Mouse (Mus musculus) midbrain, embryonic 13.5 days (tissue): ENCODE data around the gene Pck2. TPM values are rescaled to one million over a fixed set of nuclear protein-coding genes. Genes with fewer than 3 reads are reported as not detected.

ENCODE experiments used
- ATAC-seq: fragments of 200-750 bp; cut with Nextera tagmentation; 2 replicates; pipeline ENCODE4 v1.8.0; 2017; ENCODE audit warnings: mild to moderate bottlenecking, moderate TSS enrichment, moderate library complexity
- H3K27ac ChIP-seq: fragments of 300-500 bp; sonication (generic); 2 replicates; pipeline ENCODE4 v1.5.1; 2015; ENCODE audit warnings: inconsistent platforms, mild to moderate bottlenecking, moderate library complexity
- H3K27me3 ChIP-seq: fragments of 300-500 bp; sonication (generic); 2 replicates; pipeline ENCODE4 v1.6.1; 2015; ENCODE audit warnings: mild to moderate bottlenecking, inconsistent platforms
- H3K36me3 ChIP-seq: fragments of 300-500 bp; sonication (generic); 2 replicates; pipeline ENCODE4 v1.6.1; 2015; ENCODE audit warnings: mild to moderate bottlenecking, inconsistent platforms
- H3K4me1 ChIP-seq: fragments of 300-500 bp; sonication (generic); replicated peaks from 2 replicates; pipeline ENCODE4 v1.6.1; 2015; ENCODE audit warnings: inconsistent platforms
- H3K4me2 ChIP-seq: fragments of 300-500 bp; sonication (generic); replicated peaks from 2 replicates; pipeline ENCODE4 v1.6.1; 2015; ENCODE audit warnings: moderate library complexity, mild to moderate bottlenecking, inconsistent platforms
- H3K4me3 ChIP-seq: fragments of 300-500 bp; sonication (generic); replicated peaks from 2 replicates; pipeline ENCODE4 v1.5.1; 2015; ENCODE audit warnings: mild to moderate bottlenecking, inconsistent platforms
- H3K9ac ChIP-seq: fragments of 300-500 bp; sonication (generic); replicated peaks from 2 replicates; pipeline ENCODE4 v1.6.1; 2015; ENCODE audit warnings: mild to moderate bottlenecking, inconsistent platforms
- H3K9me3 ChIP-seq: fragments of 300-500 bp; sonication (generic); 2 replicates; pipeline ENCODE4 v1.6.1; 2016; ENCODE audit warnings: mild to moderate bottlenecking, inconsistent platforms
- WGBS: fragments of 180-500 bp; shearing (Covaris S2); methylation state at CpG from one replicate; pipeline ENCODE4 v1.1.7; 2015; 5-methylcytosine and 5-hydroxymethylcytosine counted together
- polyA plus RNA-seq: library from polyadenylated mRNA; unstranded; fragments of >200 nt; fragmentation: Nextera tagmentation; extraction: Ambion mirVana; gene quantifications from 2 replicates; pipeline ENCODE4 v1.2.1, GENCODE M21; 2015

Pck2 gene
- polyA plus RNA-seq, 1 experiment from 2014 or later = 16.6 TPM

GRCm38 (mm10) chr14:55540787-55541321, 788 bp downstream of the Pck2 start:
- 4% methylated on average over 10 of the region's 10 CpGs for WGBS
- peak overlapping the region; percentile 86 for H3K9ac ChIP-seq
- H3K36me3 ChIP-seq = peaks cover 16% of the 10 kb centered on the region
- peaks cover 26% of the 10 kb centered on the region for H3K4me1 ChIP-seq
- peak overlapping the region; percentile 87 for H3K27ac ChIP-seq
- H3K4me2 ChIP-seq = peak overlapping the region; percentile 89
- ATAC-seq = peak; percentile 65
- no peaks in the 10 kb centered on the region for H3K27me3 ChIP-seq
- no peaks in the 10 kb centered on the region for H3K9me3 ChIP-seq
- peak overlapping the region; percentile 58 for H3K4me3 ChIP-seq

GRCm38 (mm10) chr14:55542268-55542667, 2.2 kb downstream of the Pck2 start:
- no peak for ATAC-seq
- Histone ChIP-seq H3K36me3 (peaks cover 26% of the 10 kb centered on the region), H3K27ac (no peak overlapping the region), H3K9ac (no peak overlapping the region), H3K4me1 (peaks cover 26% of the 10 kb centered on the region), H3K9me3 (no peaks in the 10 kb centered on the region), H3K4me2 (no peak overlapping the region), H3K4me3 (no peak overlapping the region), H3K27me3 (no peaks in the 10 kb centered on the region)
- 97% methylated on average over 12 of the region's 12 CpGs for WGBS

GRCm38 (mm10) chr14:55544334-55544733, 4.3 kb downstream of the Pck2 start:
- H3K4me3 ChIP-seq = no peak overlapping the region
- H3K9ac ChIP-seq = peak overlapping the region; percentile 8; the same call in 1 of the 2 replicates
- H3K27me3 ChIP-seq = no peaks in the 10 kb centered on the region
- H3K4me1 ChIP-seq = peaks cover 26% of the 10 kb centered on the region
- no peak overlapping the region for H3K4me2 ChIP-seq
- no peaks in the 10 kb centered on the region for H3K9me3 ChIP-seq
- peaks cover 44% of the 10 kb centered on the region for H3K36me3 ChIP-seq
- WGBS = 84% methylated on average over 9 of the region's 9 CpGs
- no peak overlapping the region for H3K27ac ChIP-seq
- ATAC-seq = no peak

GRCm38 (mm10) chr14:55550191-55550590, 10.1 kb downstream of the Pck2 start:
- Histone ChIP-seq H3K27ac (no peak overlapping the region), H3K4me2 (no peak overlapping the region), H3K4me1 (no peaks in the 10 kb centered on the region), H3K9me3 (no peaks in the 10 kb centered on the region), H3K27me3 (no peaks in the 10 kb centered on the region), H3K4me3 (no peak overlapping the region), H3K9ac (no peak overlapping the region), H3K36me3 (peaks cover 32% of the 10 kb centered on the region)
- 85% methylated on average over 6 of the region's 6 CpGs for WGBS
- no peak for ATAC-seq

- H3K36me3 ChIP-seq = peaks cover 24% of the 10 kb centered on the region
- H3K27me3 ChIP-seq = no peaks in the 10 kb centered on the region
- ATAC-seq = no peak
- no peaks in the 10 kb centered on the region for H3K9me3 ChIP-seq
- no peak overlapping the region for H3K4me3 ChIP-seq
- H3K4me1 ChIP-seq = no peaks in the 10 kb centered on the region
- WGBS = 69% methylated on average over 5 of the region's 5 CpGs
- no peak overlapping the region for H3K27ac ChIP-seq
- no peak overlapping the region for H3K9ac ChIP-seq
- no peak overlapping the region for H3K4me2 ChIP-seq
Measured at GRCm38 (mm10) chr14:55551347-55551746, 11.3 kb downstream of the Pck2 start.

GRCm38 (mm10) chr14:55551794-55552193, 11.7 kb downstream of the Pck2 start:
- Histone ChIP-seq H3K4me3 (no peak overlapping the region), H3K9ac (no peak overlapping the region), H3K4me1 (no peaks in the 10 kb centered on the region), H3K4me2 (no peak overlapping the region), H3K27me3 (no peaks in the 10 kb centered on the region), H3K27ac (no peak overlapping the region), H3K36me3 (peaks cover 22% of the 10 kb centered on the region), H3K9me3 (no peaks in the 10 kb centered on the region)
- no peak for ATAC-seq
- WGBS = 92% methylated on average over 8 of the region's 8 CpGs

- Histone ChIP-seq H3K36me3 (no peaks in the 10 kb centered on the region), H3K27me3 (no peaks in the 10 kb centered on the region), H3K4me1 (peaks cover 7% of the 10 kb centered on the region), H3K27ac (no peak overlapping the region), H3K4me2 (no peak overlapping the region), H3K9me3 (no peaks in the 10 kb centered on the region), H3K9ac (no peak overlapping the region), H3K4me3 (no peak overlapping the region)
- no peak for ATAC-seq
Measured at GRCm38 (mm10) chr14:55554635-55555034, 14.6 kb downstream of the Pck2 start.

GRCm38 (mm10) chr14:55555788-55556187, 15.7 kb downstream of the Pck2 start:
- no peak for ATAC-seq
- no peaks in the 10 kb centered on the region for H3K9me3 ChIP-seq
- H3K27me3 ChIP-seq = no peaks in the 10 kb centered on the region
- H3K4me1 ChIP-seq = peaks cover 7% of the 10 kb centered on the region
- H3K4me2 ChIP-seq = no peak overlapping the region
- H3K9ac ChIP-seq = no peak overlapping the region
- no peaks in the 10 kb centered on the region for H3K36me3 ChIP-seq
- H3K27ac ChIP-seq = no peak overlapping the region
- no peak overlapping the region for H3K4me3 ChIP-seq
- WGBS = 81% methylated on average over 3 of the region's 3 CpGs

- WGBS = 29% methylated on average over 5 of the region's 5 CpGs
- H3K9ac ChIP-seq = no peak overlapping the region
- no peaks in the 10 kb centered on the region for H3K9me3 ChIP-seq
- no peak for ATAC-seq
- H3K27me3 ChIP-seq = no peaks in the 10 kb centered on the region
- no peak overlapping the region for H3K4me2 ChIP-seq
- H3K4me3 ChIP-seq = no peak overlapping the region
- H3K36me3 ChIP-seq = no peaks in the 10 kb centered on the region
- no peak overlapping the region for H3K27ac ChIP-seq
- peaks cover 18% of the 10 kb centered on the region for H3K4me1 ChIP-seq
Measured at GRCm38 (mm10) chr14:55557003-55557402, 16.9 kb downstream of the Pck2 start.

GRCm38 (mm10) chr14:55557587-55557986, 17.5 kb downstream of the Pck2 start:
- H3K9me3 ChIP-seq = no peaks in the 10 kb centered on the region
- no peak overlapping the region for H3K4me2 ChIP-seq
- no peak for ATAC-seq
- H3K4me3 ChIP-seq = no peak overlapping the region
- H3K9ac ChIP-seq = no peak overlapping the region
- 0 out of 2 replicates have a peak, but pooled peaks cover under 1% of the 10 kb centered on the region for H3K36me3 ChIP-seq
- no peaks in the 10 kb centered on the region for H3K27me3 ChIP-seq
- WGBS = 90% methylated on average over 3 of the region's 3 CpGs
- H3K4me1 ChIP-seq = peaks cover 23% of the 10 kb centered on the region
- no peak overlapping the region for H3K27ac ChIP-seq

- peak overlapping the region; percentile 56 for H3K4me3 ChIP-seq
- H3K4me1 ChIP-seq = peaks cover 24% of the 10 kb centered on the region
- H3K9me3 ChIP-seq = no peaks in the 10 kb centered on the region
- peaks cover 14% of the 10 kb centered on the region for H3K36me3 ChIP-seq
- H3K27ac ChIP-seq = no peak overlapping the region
- no peaks in the 10 kb centered on the region for H3K27me3 ChIP-seq
- ATAC-seq = no peak
- peak overlapping the region; percentile 86 for H3K4me2 ChIP-seq
- H3K9ac ChIP-seq = peak overlapping the region; percentile 51; the same call in 1 of the 2 replicates
- 57% methylated on average over 6 of the region's 6 CpGs for WGBS
Measured at GRCm38 (mm10) chr14:55558740-55559448, 18.8 kb downstream of the Pck2 start.

- WGBS = under 1% methylated on average over 27 of the region's 27 CpGs
- no peaks in the 10 kb centered on the region for H3K27me3 ChIP-seq
- no peaks in the 10 kb centered on the region for H3K9me3 ChIP-seq
- peak within 1 kb of the TSS; percentile 97 for H3K27ac ChIP-seq
- peaks cover 24% of the 10 kb centered on the region for H3K4me1 ChIP-seq
- peak within 1 kb of the TSS; percentile 86 for H3K4me2 ChIP-seq
- H3K4me3 ChIP-seq = peak within 1 kb of the TSS; percentile 56
- peaks cover 21% of the 10 kb centered on the region for H3K36me3 ChIP-seq
- peak within 1 kb of the TSS; percentile 76 for H3K9ac ChIP-seq
- ATAC-seq = peak; percentile 87
Measured at GRCm38 (mm10) chr14:55559799-55560201, 19.7 kb downstream of the Pck2 start, which contains the start of gene Dcaf11. TSS of gene Dcaf11 (plus strand) at chr14:55560006.
